Mouse (Mus musculus): ENCODE measurements at regions not wholly inside any gene's neighbourhood (a gene's known extent, or its start where the extent isn't known, plus 50 kb on each side); places are given as distances from the start of the nearest gene placed in this dataset.

DNA sequence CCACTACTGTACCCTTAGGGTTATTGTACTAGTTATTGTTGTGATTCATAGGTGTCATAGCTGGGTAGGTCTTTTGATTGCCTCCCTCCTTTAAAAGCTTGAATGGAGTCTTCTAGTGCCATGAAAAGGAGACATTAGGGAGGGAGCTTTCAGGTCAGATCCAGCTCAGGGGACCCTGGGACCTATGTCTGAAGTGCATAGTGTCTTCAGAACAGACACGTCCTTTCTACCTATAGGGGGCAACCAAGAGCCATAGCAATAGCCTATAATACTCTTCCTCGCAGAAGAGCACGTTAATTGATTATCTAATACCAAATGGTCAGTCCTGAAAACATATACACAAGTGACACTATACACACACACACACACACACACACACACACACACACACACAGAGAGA is 77.7 kb upstream of the Nek6 start:
- no peaks in the 10 kb centered on the region for H3K36me3 ChIP-seq (ENCODE audit: insufficient read depth)
- WGBS: 9% methylated on average over 3 of the region's 3 CpGs
- peak; percentile 83 for DNase-seq
- TF ChIP-seq CTCF (IDR thresholded peaks at IDR 0.05; ENCODE audit: low read depth): peak; percentile 80
- no peak overlapping the region for H3K27ac ChIP-seq (ENCODE audit: low read depth)
- no peak for ATAC-seq (ENCODE audit: insufficient read depth)
- H3K9ac ChIP-seq: no peak overlapping the region
- H3K4me2 ChIP-seq: no peak overlapping the region
- H3K9me3 ChIP-seq (ENCODE audit: low read depth, low read length): no peaks in the 10 kb centered on the region
- no peak overlapping the region for H3K4me3 ChIP-seq (ENCODE audit: low read depth, low read length)
- H3K4me1 ChIP-seq (ENCODE audit: insufficient read depth): no peaks in the 10 kb centered on the region
- H3K27me3 ChIP-seq (ENCODE audit: insufficient read depth, low read length): no peaks in the 10 kb centered on the region

GRCm38 (mm10) chr2:38436701-38437100 is 74.7 kb upstream of the Nek6 start:
- WGBS: 64% methylated on average over 4 of the region's 4 CpGs
- no peak overlapping the region for H3K4me2 ChIP-seq
- H3K9me3 ChIP-seq (ENCODE audit: low read depth, low read length): no peaks in the 10 kb centered on the region
- ATAC-seq (ENCODE audit: insufficient read depth): no peak
- H3K36me3 ChIP-seq (ENCODE audit: insufficient read depth): no peaks in the 10 kb centered on the region
- no peaks in the 10 kb centered on the region for H3K4me1 ChIP-seq (ENCODE audit: insufficient read depth)
- no peak overlapping the region for H3K4me3 ChIP-seq (ENCODE audit: low read depth, low read length)
- H3K27ac ChIP-seq (ENCODE audit: low read depth): no peak overlapping the region
- no peak for TF ChIP-seq CTCF (IDR thresholded peaks at IDR 0.05; ENCODE audit: low read depth)
- DNase-seq: no peak
- H3K27me3 ChIP-seq (ENCODE audit: insufficient read depth, low read length): no peaks in the 10 kb centered on the region
- no peak overlapping the region for H3K9ac ChIP-seq

GRCm38 (mm10) chr2:38439191-38439590 is 72.3 kb upstream of the Nek6 start:
- whole genome bisulfite sequencing: 91% methylated on average over 6 of the region's 6 CpGs
- DNase-seq: no peak

GRCm38 (mm10) chr2:38439973-38440372 is 71.5 kb upstream of the Nek6 start:
- no peak overlapping the region for H3K27ac ChIP-seq (ENCODE audit: low read depth)
- no peak for DNase-seq

More at GRCm38 (mm10) chr2:38439191-38439590, 72.3 kb upstream of the Nek6 start:
- no peak overlapping the region for H3K4me3 ChIP-seq (ENCODE audit: low read depth, low read length)
- no peak overlapping the region for H3K4me2 ChIP-seq
- no peaks in the 10 kb centered on the region for H3K4me1 ChIP-seq (ENCODE audit: insufficient read depth)
- TF ChIP-seq CTCF (IDR thresholded peaks at IDR 0.05; ENCODE audit: low read depth): no peak
- no peak for ATAC-seq (ENCODE audit: insufficient read depth)
- H3K27me3 ChIP-seq (ENCODE audit: insufficient read depth, low read length): no peaks in the 10 kb centered on the region
- no peaks in the 10 kb centered on the region for H3K9me3 ChIP-seq (ENCODE audit: low read depth, low read length)
- no peak overlapping the region for H3K27ac ChIP-seq (ENCODE audit: low read depth)
- H3K9ac ChIP-seq: no peak overlapping the region
- no peaks in the 10 kb centered on the region for H3K36me3 ChIP-seq (ENCODE audit: insufficient read depth)

GRCm38 (mm10) chr2:38449092-38449491 is 62.4 kb upstream of the Nek6 start:
- TF ChIP-seq CTCF (IDR thresholded peaks at IDR 0.05; ENCODE audit: low read depth): no peak
- WGBS: 75% methylated on average over 6 of the region's 6 CpGs
- Histone ChIP-seq H3K4me3 (ENCODE audit: low read depth, low read length) (no peak overlapping the region), H3K9me3 (ENCODE audit: low read depth, low read length) (no peaks in the 10 kb centered on the region), H3K36me3 (ENCODE audit: insufficient read depth) (no peaks in the 10 kb centered on the region), H3K27me3 (ENCODE audit: insufficient read depth, low read length) (no peaks in the 10 kb centered on the region), H3K4me2 (no peak overlapping the region), H3K27ac (ENCODE audit: low read depth) (no peak overlapping the region), H3K4me1 (ENCODE audit: insufficient read depth) (no peaks in the 10 kb centered on the region), H3K9ac (no peak overlapping the region)
- ATAC-seq (ENCODE audit: insufficient read depth) (no peak), DNase-seq (no peak)

More at GRCm38 (mm10) chr2:38439973-38440372, 71.5 kb upstream of the Nek6 start:
- H3K4me3 ChIP-seq (ENCODE audit: low read depth, low read length): no peak overlapping the region
- no peak overlapping the region for H3K9ac ChIP-seq
- no peak overlapping the region for H3K4me2 ChIP-seq
- H3K27me3 ChIP-seq (ENCODE audit: insufficient read depth, low read length): no peaks in the 10 kb centered on the region
- no peaks in the 10 kb centered on the region for H3K36me3 ChIP-seq (ENCODE audit: insufficient read depth)
- no peaks in the 10 kb centered on the region for H3K4me1 ChIP-seq (ENCODE audit: insufficient read depth)
- H3K9me3 ChIP-seq (ENCODE audit: low read depth, low read length): no peaks in the 10 kb centered on the region
- no peak for TF ChIP-seq CTCF (IDR thresholded peaks at IDR 0.05; ENCODE audit: low read depth)
- ATAC-seq (ENCODE audit: insufficient read depth): no peak
- WGBS: 79% methylated on average over 5 of the region's 5 CpGs

DNA sequence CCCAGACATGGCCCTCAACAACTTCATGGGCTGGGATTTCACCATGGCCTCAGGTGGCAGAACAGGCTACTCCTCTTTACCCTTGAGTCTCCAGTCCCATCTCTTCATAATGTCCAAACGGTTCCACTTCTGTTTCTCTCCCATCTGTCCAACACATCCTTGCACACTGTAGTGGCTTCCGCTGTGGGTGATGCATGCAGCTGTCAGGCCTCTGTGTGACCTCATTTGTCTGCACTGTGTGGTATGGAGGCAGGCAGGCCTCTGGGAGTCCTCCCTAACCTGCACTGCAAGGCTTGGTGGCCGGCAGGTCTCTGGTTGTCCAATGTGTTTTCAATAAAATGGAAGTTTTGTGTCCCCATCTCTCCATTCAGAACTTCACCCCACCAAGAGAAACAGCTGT is 54.9 kb upstream of the Nek6 start:
- Histone ChIP-seq H3K27me3 (ENCODE audit: insufficient read depth, low read length) (no peaks in the 10 kb centered on the region), H3K4me1 (ENCODE audit: insufficient read depth) (peaks cover 10% of the 10 kb centered on the region), H3K36me3 (ENCODE audit: insufficient read depth) (no peaks in the 10 kb centered on the region), H3K9me3 (ENCODE audit: low read depth, low read length) (no peaks in the 10 kb centered on the region), H3K4me3 (ENCODE audit: low read depth, low read length) (no peak overlapping the region), H3K9ac (no peak overlapping the region), H3K4me2 (no peak overlapping the region), H3K27ac (ENCODE audit: low read depth) (no peak overlapping the region)
- WGBS: 59% methylated on average over 3 of the region's 3 CpGs
- DNase-seq: no peak
- TF ChIP-seq CTCF (IDR thresholded peaks at IDR 0.05; ENCODE audit: low read depth): no peak
- ATAC-seq (ENCODE audit: insufficient read depth): no peak

GRCm38 (mm10) chr2:38460367-38460766 is 51.1 kb upstream of the Nek6 start:
- ATAC-seq (ENCODE audit: insufficient read depth): no peak; the same call in 1 of the 2 replicates
- Histone ChIP-seq H3K4me1 (ENCODE audit: insufficient read depth) (peaks cover 14% of the 10 kb centered on the region), H3K9ac (no peak overlapping the region), H3K36me3 (ENCODE audit: insufficient read depth) (no peaks in the 10 kb centered on the region), H3K9me3 (ENCODE audit: low read depth, low read length) (no peaks in the 10 kb centered on the region), H3K4me2 (no peak overlapping the region), H3K27ac (ENCODE audit: low read depth) (no peak overlapping the region), H3K27me3 (ENCODE audit: insufficient read depth, low read length) (no peaks in the 10 kb centered on the region), H3K4me3 (ENCODE audit: low read depth, low read length) (no peak overlapping the region)
- 73% methylated on average over 2 of the region's 2 CpGs for WGBS
- no peak for TF ChIP-seq CTCF (IDR thresholded peaks at IDR 0.05; ENCODE audit: low read depth)
- no peak for DNase-seq
